Mouse (Mus musculus) testis, adult 2 months (tissue): ENCODE results near the gene Rps11. TPM values are rescaled to one million over a fixed set of nuclear protein-coding genes. Genes with fewer than 3 reads are reported as not detected.

Experiments
- H3K27ac ChIP-seq: fragments of 200-500 bp; 2 replicates; pipeline ENCODE4 v1.5.1; 2012; ENCODE audit warnings: low read depth, low read length; ENCODE audit not compliant: control insufficient read depth, insufficient read depth
- H3K27me3 ChIP-seq: fragments of 200-500 bp; 2 replicates; pipeline ENCODE4 v1.6.1; 2012; ENCODE audit warnings: mild to moderate bottlenecking, low read length, moderate library complexity; ENCODE audit not compliant: control insufficient read depth, insufficient read depth
- H3K36me3 ChIP-seq: fragments of 200-500 bp; 2 replicates; pipeline ENCODE4 v1.6.1; 2012; ENCODE audit warnings: mild to moderate bottlenecking, low read length; ENCODE audit not compliant: control insufficient read depth, insufficient read depth
- H3K4me1 ChIP-seq: fragments of 200-500 bp; 2 replicates; pipeline ENCODE4 v1.6.1; 2012; ENCODE audit warnings: low read length; ENCODE audit not compliant: control insufficient read depth, insufficient read depth
- H3K4me3 ChIP-seq: fragments of 200-500 bp; 2 replicates; pipeline ENCODE4 v1.5.1; 2012; ENCODE audit warnings: low read depth, mild to moderate bottlenecking, low read length, moderate library complexity, mixed read lengths; ENCODE audit not compliant: control insufficient read depth
- CTCF ChIP-seq: fragments of 200-500 bp; IDR thresholded peaks from 2 replicates; pipeline ENCODE4 v1.5.1; 2012; ENCODE audit warnings: low read depth, mild to moderate bottlenecking, inconsistent platforms, low read length, moderate library complexity; ENCODE audit not compliant: control insufficient read depth, insufficient read depth, insufficient replicate concordance
- POLR2A ChIP-seq: fragments of 200-500 bp; IDR thresholded peaks from 2 replicates; pipeline ENCODE4 v1.6.1; 2012; ENCODE audit warnings: low read depth, mild to moderate bottlenecking, inconsistent platforms, low read length, moderate library complexity; ENCODE audit not compliant: control insufficient read depth
- polyA plus RNA-seq: library from polyadenylated mRNA; depleted of rRNA; stranded (reverse); fragments of >200 nt; gene quantifications from 2 replicates; pipeline ENCODE4 v1.2.3, GENCODE M21; 2012

Gene Rps11
- polyA plus RNA-seq, 1 experiment, result 169 TPM

DNA sequence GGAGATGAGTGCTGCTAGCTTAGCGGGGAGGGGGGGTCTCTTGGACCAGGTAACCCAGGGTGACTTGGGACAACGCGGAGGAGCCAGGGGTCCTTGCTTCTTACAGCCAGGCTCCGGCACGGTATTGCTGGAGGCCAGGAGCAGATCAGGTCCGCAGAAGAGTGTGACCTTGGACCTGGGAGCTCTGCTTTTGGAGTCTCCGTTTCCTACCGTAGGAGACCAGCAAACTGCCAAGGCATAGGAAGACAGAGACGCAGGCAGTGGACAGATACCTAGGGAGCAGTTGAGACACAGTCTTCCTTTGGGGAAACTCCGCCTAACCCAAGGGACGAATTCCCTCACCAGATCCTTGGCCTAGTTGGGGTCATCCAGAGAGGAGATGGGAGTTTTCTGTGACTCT is 41.5 kb upstream of the Rps11 start:
- no peak overlapping the region for H3K27ac ChIP-seq
- H3K4me3 ChIP-seq, result no peak overlapping the region
- no peaks in the 10 kb centered on the region for H3K36me3 ChIP-seq
- TF ChIP-seq POLR2A (no peak), CTCF (no peak)
- no peaks in the 10 kb centered on the region for H3K27me3 ChIP-seq
- H3K4me1 ChIP-seq, result peaks cover 27% of the 10 kb centered on the region

DNA sequence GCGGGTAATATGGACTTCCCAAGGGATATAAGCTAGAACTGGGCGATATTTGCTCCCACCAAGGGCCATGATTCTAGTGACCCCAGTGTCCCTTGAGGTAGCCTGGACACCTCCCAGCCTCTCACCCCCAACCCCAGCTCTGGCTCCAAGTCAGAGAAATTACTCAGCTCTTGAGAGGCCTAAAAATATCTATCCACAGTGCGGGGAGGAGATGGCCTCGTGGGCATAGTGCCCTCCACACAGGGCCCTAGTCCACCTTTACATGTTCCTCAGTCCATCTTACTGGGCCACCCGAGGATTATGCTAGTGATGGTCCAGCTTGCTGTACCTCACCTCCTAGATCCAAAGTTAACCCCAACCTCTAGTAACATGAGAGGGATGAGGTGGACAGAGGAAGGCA is 40.6 kb upstream of the Rps11 start:
- no peak overlapping the region for H3K27ac ChIP-seq
- TF ChIP-seq POLR2A, result no peak
- TF ChIP-seq CTCF, result no peak
- H3K4me1 ChIP-seq, result peaks cover 27% of the 10 kb centered on the region
- no peaks in the 10 kb centered on the region for H3K36me3 ChIP-seq
- no peak overlapping the region for H3K4me3 ChIP-seq
- no peaks in the 10 kb centered on the region for H3K27me3 ChIP-seq

DNA sequence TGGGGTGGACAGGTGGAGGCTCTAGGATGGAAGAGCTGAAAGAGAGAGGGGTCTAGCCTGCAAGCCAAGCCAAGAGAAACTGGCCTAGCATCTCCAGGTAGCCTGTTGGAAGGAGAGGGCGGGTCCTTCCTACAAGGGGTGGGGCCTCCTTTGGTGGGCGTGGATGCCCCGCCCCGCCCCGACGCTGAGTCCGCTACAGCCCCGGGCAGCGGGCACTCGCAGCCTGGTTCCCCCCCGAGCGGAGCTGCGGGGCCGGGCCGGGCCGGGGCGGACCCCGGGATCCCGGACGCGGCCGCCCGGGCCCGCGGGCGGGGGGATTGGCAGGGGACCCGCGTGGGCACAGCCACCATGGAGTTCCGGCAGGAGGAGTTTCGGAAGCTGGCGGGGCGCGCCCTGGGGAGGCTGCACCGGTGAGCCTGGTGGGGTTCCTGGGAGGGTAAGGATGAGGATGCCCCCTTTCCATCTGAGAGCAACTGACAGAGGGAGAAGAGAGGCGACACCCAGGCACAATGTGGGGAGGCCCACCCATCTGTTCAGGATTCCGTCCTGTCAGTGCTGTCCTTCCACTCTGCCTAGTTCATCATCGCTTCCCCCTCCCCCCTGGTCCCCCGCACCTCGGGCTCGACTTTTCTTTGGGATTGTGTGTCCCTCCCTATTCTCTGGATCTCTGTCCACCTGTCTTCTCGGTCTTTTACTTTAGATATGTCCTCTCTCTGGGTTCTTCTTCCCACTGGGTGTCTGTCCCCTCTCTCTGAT is 39.7 kb upstream of the Rps11 start, which contains the start of gene Slc17a7:
TSS of gene Slc17a7 (plus strand) at position 215 of the 756 bp plus-strand sequence.
- H3K36me3 ChIP-seq, result peaks cover 2% of the 10 kb centered on the region; the same call in 1 of the 2 replicates
- no peak within 1 kb of the TSS for H3K27ac ChIP-seq
- no peaks in the 10 kb centered on the region for H3K27me3 ChIP-seq
- H3K4me1 ChIP-seq, result peaks cover 27% of the 10 kb centered on the region
- peak within 1 kb of the TSS; percentile 26 for H3K4me3 ChIP-seq
- TF ChIP-seq POLR2A, result no peak
- no peak for TF ChIP-seq CTCF

DNA sequence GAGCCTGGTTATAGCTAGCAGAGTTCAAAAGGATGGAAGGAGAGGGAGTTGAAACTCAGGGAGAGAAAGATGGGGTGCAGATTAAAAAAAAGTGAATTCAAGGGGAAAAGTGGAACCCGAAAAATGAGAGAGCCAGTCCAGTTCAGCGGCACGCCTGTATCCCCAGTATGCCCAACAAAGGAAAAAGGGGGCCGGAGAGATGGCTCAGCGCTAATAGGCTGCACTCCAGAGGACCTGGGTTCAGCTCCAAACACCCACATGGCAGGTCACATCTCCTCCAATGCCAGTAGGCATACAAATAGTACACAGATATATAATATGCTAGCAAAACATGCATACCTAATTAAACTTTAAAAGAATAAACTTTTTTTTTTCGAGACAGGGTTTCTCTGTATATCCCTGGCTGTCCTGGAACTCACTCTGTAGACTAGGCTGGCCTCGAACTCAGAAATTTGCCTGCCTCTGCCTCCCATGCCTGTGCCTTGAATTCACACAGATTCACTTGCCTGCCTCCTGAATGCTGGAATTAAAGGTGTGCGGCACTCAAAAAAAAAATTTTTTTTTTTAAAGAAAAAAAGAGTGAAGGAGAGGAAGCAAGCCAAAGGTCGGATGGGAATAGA is 38.9 kb upstream of the Rps11 start:
- H3K27me3 ChIP-seq, result no peaks in the 10 kb centered on the region
- H3K4me1 ChIP-seq, result peaks cover 23% of the 10 kb centered on the region
- TF ChIP-seq POLR2A (no peak), CTCF (no peak)
- no peak overlapping the region for H3K27ac ChIP-seq
- H3K36me3 ChIP-seq, result peaks cover 2% of the 10 kb centered on the region; the same call in 1 of the 2 replicates
- H3K4me3 ChIP-seq, result no peak overlapping the region

DNA sequence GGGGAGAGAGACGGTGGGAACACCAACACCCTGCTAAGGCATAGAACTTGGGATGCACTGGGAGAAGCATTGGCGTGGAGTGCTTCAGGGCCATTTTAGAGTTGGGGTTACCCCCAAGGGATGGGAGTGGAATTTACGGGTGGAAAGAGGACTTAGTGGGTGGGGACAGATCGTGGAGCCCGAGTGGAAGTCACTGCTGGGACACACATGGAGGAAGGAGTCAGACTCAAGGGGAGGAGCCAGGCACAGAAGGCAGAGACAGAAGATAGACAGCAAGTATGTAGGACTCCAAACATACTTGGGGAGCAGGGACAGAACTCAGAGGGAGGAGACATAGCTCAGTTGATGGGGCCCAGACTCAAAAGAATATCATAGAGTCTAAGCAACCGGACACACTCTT is 38.3 kb upstream of the Rps11 start:
- H3K27me3 ChIP-seq, result no peaks in the 10 kb centered on the region

DNA sequence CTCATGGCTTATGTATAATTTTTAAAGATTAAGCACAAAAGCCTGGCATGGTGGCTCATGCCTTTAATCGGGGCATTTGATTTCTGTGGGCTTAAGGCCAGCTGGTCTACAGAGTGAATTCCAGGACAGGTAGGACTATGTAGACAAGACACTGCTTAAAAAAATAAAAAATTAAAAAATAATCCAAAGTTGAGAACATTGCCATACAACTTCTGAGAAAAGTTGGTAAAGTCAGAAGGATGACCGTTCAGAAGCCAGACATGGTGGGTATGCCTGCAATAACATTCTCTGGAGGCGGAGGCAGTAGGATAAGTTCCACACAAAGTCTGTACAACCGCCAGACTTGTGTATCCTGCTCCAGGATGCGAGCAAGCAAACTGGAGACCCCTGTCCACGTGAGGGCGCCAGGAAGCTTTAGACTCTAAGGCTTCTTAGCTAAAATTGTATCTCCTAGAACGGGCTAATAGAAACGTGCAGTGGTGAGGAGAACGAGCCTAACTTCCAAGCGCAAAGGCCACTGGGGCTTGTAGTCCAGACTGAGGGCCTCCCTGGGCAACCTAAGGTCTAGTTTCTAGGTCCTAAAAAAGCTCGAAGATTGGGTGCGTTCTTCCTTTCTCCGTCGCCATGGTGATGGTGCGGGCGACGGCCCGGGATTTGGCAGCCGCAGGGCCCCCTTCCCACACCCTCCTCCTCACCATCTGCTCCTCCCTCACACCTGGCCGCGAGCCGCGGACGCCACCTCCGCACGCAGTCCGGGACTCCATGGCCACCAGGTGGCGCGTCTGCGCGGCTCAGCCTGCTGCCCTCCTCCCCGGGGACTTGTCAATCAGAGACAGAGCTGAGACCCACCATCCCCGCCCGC is 37.6 kb upstream of the Rps11 start:
- Histone ChIP-seq H3K4me3 (peak overlapping the region; percentile 68), H3K27ac (peak overlapping the region; percentile 26; the same call in 1 of the 2 replicates), H3K27me3 (no peaks in the 10 kb centered on the region), H3K36me3 (peaks cover 3% of the 10 kb centered on the region; the same call in 1 of the 2 replicates), H3K4me1 (peaks cover 16% of the 10 kb centered on the region)
- peak; percentile 87 for TF ChIP-seq CTCF
- no peak for TF ChIP-seq POLR2A

More for the DNA sequence above, 38.3 kb upstream of the Rps11 start:
- Histone ChIP-seq H3K27ac (no peak overlapping the region), H3K36me3 (peaks cover 3% of the 10 kb centered on the region; the same call in 1 of the 2 replicates), H3K4me3 (peak overlapping the region; percentile 68), H3K4me1 (peaks cover 17% of the 10 kb centered on the region)
- TF ChIP-seq POLR2A, result no peak
- TF ChIP-seq CTCF, result no peak

DNA sequence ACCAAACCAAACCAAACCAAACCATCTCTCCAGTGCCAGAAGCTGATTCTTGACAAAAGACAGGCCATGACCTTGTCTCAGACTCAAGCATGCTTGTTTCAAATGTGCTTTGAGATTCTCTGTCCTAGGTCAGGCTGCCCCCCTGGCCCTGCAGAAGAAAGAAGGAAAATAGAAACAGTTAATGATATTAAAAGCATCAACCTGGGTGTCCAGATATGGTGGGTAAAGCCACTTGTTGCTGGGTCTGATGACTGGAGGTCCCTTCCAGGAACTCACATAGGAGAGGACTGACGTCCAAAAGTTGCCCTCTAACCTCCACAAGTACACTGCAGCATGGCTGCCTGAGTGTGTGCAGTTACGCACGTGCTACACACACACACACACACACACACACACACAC is 36.6 kb upstream of the Rps11 start:
- Histone ChIP-seq H3K36me3 (peaks cover 3% of the 10 kb centered on the region; the same call in 1 of the 2 replicates), H3K4me1 (peaks cover 15% of the 10 kb centered on the region), H3K27ac (no peak overlapping the region), H3K27me3 (no peaks in the 10 kb centered on the region), H3K4me3 (no peak overlapping the region)
- TF ChIP-seq POLR2A, result no peak
- TF ChIP-seq CTCF, result no peak
